Mouse (Mus musculus) G1E (cell line): ENCODE measurements around the gene Lpar4.

Experiments used
- CTCF ChIP-seq: IDR thresholded peaks from 2 replicates; pipeline ENCODE4 v1.5.1; 2012; ENCODE audit warnings: low read depth, low read length, inconsistent platforms, mixed read lengths
- GATA1 ChIP-seq: IDR thresholded peaks from 2 replicates; pipeline ENCODE4 v1.6.1; 2012; ENCODE audit warnings: borderline replicate concordance, low read length, inconsistent platforms, mixed read lengths
- GATA2 ChIP-seq: IDR thresholded peaks from 2 replicates; pipeline ENCODE4 v1.6.1; 2012; ENCODE audit warnings: low read depth, low read length, inconsistent platforms, borderline replicate concordance
- POLR2AphosphoS5 ChIP-seq: IDR thresholded peaks from 2 replicates; pipeline ENCODE4 v1.6.1; 2012; ENCODE audit warnings: low read depth, low read length, inconsistent platforms; ENCODE audit not compliant: insufficient replicate concordance
- TAL1 ChIP-seq: conservative IDR thresholded peaks from 2 replicates; pipeline ENCODE4 v1.6.1; 2012; ENCODE audit warnings: low read depth, low read length, inconsistent platforms, mixed read lengths

DNA sequence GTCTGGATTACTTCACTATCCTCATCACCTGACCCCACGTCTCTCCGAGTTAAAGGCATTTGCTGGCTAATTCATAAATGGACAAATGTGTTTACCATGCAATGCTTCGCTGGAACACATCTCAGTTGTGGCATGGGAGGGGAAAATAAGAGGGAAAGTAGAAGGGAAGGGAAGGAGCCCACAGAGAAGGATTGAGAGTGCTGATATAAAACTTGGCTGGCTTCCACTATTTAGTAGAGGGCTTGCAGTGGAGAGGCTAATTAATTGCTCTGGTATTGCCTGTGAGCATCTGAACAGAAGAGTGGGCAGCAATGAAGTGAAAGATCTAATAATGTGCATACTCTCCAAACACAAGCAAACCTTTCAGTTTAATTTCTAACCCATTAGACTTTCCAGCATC is 49.0 kb upstream of the Lpar4 start:
- TF ChIP-seq CTCF, result no peak
- TF ChIP-seq GATA1, result no peak
- no peak for TF ChIP-seq GATA2
- no peak for TF ChIP-seq TAL1
- TF ChIP-seq POLR2AphosphoS5, result no peak
